Mouse (Mus musculus): ENCODE results near the gene Myh11. TPM values are rescaled to one million over a fixed set of nuclear protein-coding genes. Genes with fewer than 3 reads are reported as not detected.

Gene Myh11
- polyA plus RNA-seq, 1 experiment from 2014 or later, result 15.1 TPM

DNA sequence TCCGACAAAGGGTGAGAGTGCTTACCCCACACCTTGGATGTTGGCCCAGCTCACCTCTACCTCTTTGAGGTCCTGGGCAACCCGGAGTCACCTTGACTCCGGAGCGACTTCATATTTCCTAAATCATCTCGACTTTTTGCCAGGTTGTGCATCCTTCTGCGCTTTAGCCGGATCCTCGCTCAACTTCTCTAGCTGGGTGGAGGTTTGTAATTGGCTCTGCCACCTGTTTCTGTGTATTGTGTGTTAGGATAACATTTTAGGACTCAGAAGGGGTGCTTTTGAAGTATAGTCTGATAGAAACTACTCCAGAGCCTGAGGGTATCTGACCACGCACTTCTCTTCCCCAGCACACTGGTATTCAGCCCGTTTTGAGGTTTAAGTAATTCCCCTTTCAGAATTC lies 127.4 kb downstream of the Myh11 start:
- Histone ChIP-seq H3K27ac (ENCODE audit: low read length) (peak overlapping the region; percentile 89), H3K9me3 (ENCODE audit: low read length) (no peaks in the 10 kb centered on the region), H3K9ac (replicated peaks; ENCODE audit: low read depth) (peak overlapping the region; percentile 69), H3K27me3 (replicated peaks; ENCODE audit: insufficient read depth, low read length) (no peaks in the 10 kb centered on the region), H3K4me1 (ENCODE audit: insufficient read depth, low read depth, low read length) (peaks cover 8% of the 10 kb centered on the region; the same call in 1 of the 2 replicates), H3K4me3 (ENCODE audit: low read depth, low read length) (peak overlapping the region; percentile 62), H3K4me2 (replicated peaks; ENCODE audit: low read depth, low read length) (peak overlapping the region; percentile 74), H3K36me3 (ENCODE audit: insufficient read depth, low read length) (no peaks in the 10 kb centered on the region)
- ATAC-seq, result no peak
- TF ChIP-seq CTCF (IDR thresholded peaks at IDR 0.05), result no peak
- TF ChIP-seq EP300 (IDR thresholded peaks at IDR 0.05), result no peak
- WGBS, result 1% methylated on average over 10 of the region's 10 CpGs
- peak; percentile 40 for DNase-seq (ENCODE audit: low spot score)

GRCm38 (mm10) chr16:14162988-14163416 lies 128.2 kb downstream of the Myh11 start, which contains the start of the genes Nde1 and Marf1:
Gene Nde1, plus strand, starts transcription at chr16:14163275.
Gene Marf1, minus strand, starts transcription at chr16:14163351.
- DNase-seq (ENCODE audit: low spot score), result peak; percentile 97
- H3K4me3 ChIP-seq (ENCODE audit: low read depth, low read length), result peak within 1 kb of the TSS; percentile 62
- H3K36me3 ChIP-seq (ENCODE audit: insufficient read depth, low read length), result no peaks in the 10 kb centered on the region
- no peaks in the 10 kb centered on the region for H3K9me3 ChIP-seq (ENCODE audit: low read length)
- peak within 1 kb of the TSS; percentile 74 for H3K4me2 ChIP-seq (replicated peaks; ENCODE audit: low read depth, low read length)
- TF ChIP-seq CTCF (IDR thresholded peaks at IDR 0.05), result no peak
- TF ChIP-seq EP300 (IDR thresholded peaks at IDR 0.05), result no peak
- peak within 1 kb of the TSS; percentile 89 for H3K27ac ChIP-seq (ENCODE audit: low read length)
- peak; percentile 87 for ATAC-seq
- WGBS, result 1% methylated on average over 31 of the region's 43 CpGs
- H3K4me1 ChIP-seq (ENCODE audit: insufficient read depth, low read depth, low read length), result peaks cover 10% of the 10 kb centered on the region
- H3K27me3 ChIP-seq (replicated peaks; ENCODE audit: insufficient read depth, low read length), result no peaks in the 10 kb centered on the region
- H3K9ac ChIP-seq (replicated peaks; ENCODE audit: low read depth), result peak within 1 kb of the TSS; percentile 69

GRCm38 (mm10) chr16:14160941-14161340 lies 130.2 kb downstream of the Myh11 start:
- DNase-seq (ENCODE audit: low spot score) (no peak), ATAC-seq (no peak)
- Histone ChIP-seq H3K4me1 (ENCODE audit: insufficient read depth, low read depth, low read length) (peaks cover 19% of the 10 kb centered on the region), H3K4me2 (replicated peaks; ENCODE audit: low read depth, low read length) (no peak overlapping the region), H3K9ac (replicated peaks; ENCODE audit: low read depth) (no peak overlapping the region), H3K4me3 (ENCODE audit: low read depth, low read length) (no peak overlapping the region), H3K9me3 (ENCODE audit: low read length) (no peaks in the 10 kb centered on the region), H3K27ac (ENCODE audit: low read length) (no peak overlapping the region), H3K27me3 (replicated peaks; ENCODE audit: insufficient read depth, low read length) (no peaks in the 10 kb centered on the region), H3K36me3 (ENCODE audit: insufficient read depth, low read length) (no peaks in the 10 kb centered on the region)
- no peak for TF ChIP-seq CTCF (IDR thresholded peaks at IDR 0.05)
- no peak for TF ChIP-seq EP300 (IDR thresholded peaks at IDR 0.05)
- WGBS, result 82% methylated on average over 1 of the region's 1 CpGs

GRCm38 (mm10) chr16:14159746-14160131 lies 131.4 kb downstream of the Myh11 start:
- DNase-seq (ENCODE audit: low spot score), result peak; percentile 94
- Histone ChIP-seq H3K4me3 (ENCODE audit: low read depth, low read length) (peak overlapping the region; percentile 68), H3K9ac (replicated peaks; ENCODE audit: low read depth) (peak overlapping the region; percentile 75), H3K27me3 (replicated peaks; ENCODE audit: insufficient read depth, low read length) (no peaks in the 10 kb centered on the region), H3K4me1 (ENCODE audit: insufficient read depth, low read depth, low read length) (peaks cover 19% of the 10 kb centered on the region), H3K27ac (ENCODE audit: low read length) (peak overlapping the region; percentile 98), H3K4me2 (replicated peaks; ENCODE audit: low read depth, low read length) (peak overlapping the region; percentile 71), H3K36me3 (ENCODE audit: insufficient read depth, low read length) (no peaks in the 10 kb centered on the region), H3K9me3 (ENCODE audit: low read length) (no peaks in the 10 kb centered on the region)
- peak; percentile 13 for ATAC-seq
- TF ChIP-seq CTCF (IDR thresholded peaks at IDR 0.05) (peak; percentile 91), EP300 (IDR thresholded peaks at IDR 0.05) (no peak)
- under 1% methylated on average over 10 of the region's 10 CpGs for WGBS

- 4% methylated on average over 54 of the region's 58 CpGs for WGBS
- Histone ChIP-seq H3K9me3 (ENCODE audit: low read length) (no peaks in the 10 kb centered on the region), H3K4me2 (replicated peaks; ENCODE audit: low read depth, low read length) (peak overlapping the region; percentile 74), H3K36me3 (ENCODE audit: insufficient read depth, low read length) (no peaks in the 10 kb centered on the region), H3K4me1 (ENCODE audit: insufficient read depth, low read depth, low read length) (peaks cover 19% of the 10 kb centered on the region), H3K4me3 (ENCODE audit: low read depth, low read length) (peak overlapping the region; percentile 73), H3K27me3 (replicated peaks; ENCODE audit: insufficient read depth, low read length) (no peaks in the 10 kb centered on the region), H3K27ac (ENCODE audit: low read length) (peak overlapping the region; percentile 98), H3K9ac (replicated peaks; ENCODE audit: low read depth) (peak overlapping the region; percentile 75)
- TF ChIP-seq EP300 (IDR thresholded peaks at IDR 0.05) (no peak; the same call in 1 of the 2 replicates), CTCF (IDR thresholded peaks at IDR 0.05) (no peak)
- ATAC-seq, result peak; percentile 93
- DNase-seq (ENCODE audit: low spot score), result peak; percentile 100
Measured at GRCm38 (mm10) chr16:14158936-14159745, 132.0 kb downstream of the Myh11 start.

DNA sequence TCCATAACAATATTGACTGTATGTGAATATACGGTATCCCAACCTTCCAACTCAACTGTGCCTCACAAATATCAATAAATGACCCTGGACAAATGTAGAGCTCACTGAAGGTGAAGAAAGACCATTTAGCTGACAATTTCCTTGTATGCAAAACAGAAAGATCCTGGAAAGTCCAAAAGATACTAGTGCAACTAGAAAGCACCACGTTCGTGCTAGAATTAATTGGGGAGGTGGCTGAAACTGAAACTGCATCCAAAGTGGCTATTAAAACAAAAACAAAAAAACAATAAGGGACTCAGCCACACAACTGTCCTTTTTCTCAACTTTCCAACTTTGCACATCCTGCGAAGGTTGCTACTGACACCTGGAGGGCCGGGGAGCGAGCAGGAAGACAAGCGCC lies 132.6 kb downstream of the Myh11 start:
- DNase-seq (ENCODE audit: low spot score) (no peak), ATAC-seq (no peak)
- Histone ChIP-seq H3K4me3 (ENCODE audit: low read depth, low read length) (peak overlapping the region; percentile 73), H3K9ac (replicated peaks; ENCODE audit: low read depth) (peak overlapping the region; percentile 71), H3K4me1 (ENCODE audit: insufficient read depth, low read depth, low read length) (peaks cover 13% of the 10 kb centered on the region), H3K36me3 (ENCODE audit: insufficient read depth, low read length) (no peaks in the 10 kb centered on the region), H3K9me3 (ENCODE audit: low read length) (no peaks in the 10 kb centered on the region), H3K27me3 (replicated peaks; ENCODE audit: insufficient read depth, low read length) (no peaks in the 10 kb centered on the region), H3K4me2 (replicated peaks; ENCODE audit: low read depth, low read length) (peak overlapping the region; percentile 74), H3K27ac (ENCODE audit: low read length) (peak overlapping the region; percentile 91)
- 6% methylated on average over 7 of the region's 7 CpGs for WGBS
- TF ChIP-seq EP300 (IDR thresholded peaks at IDR 0.05) (no peak), CTCF (IDR thresholded peaks at IDR 0.05) (peak; percentile 24; the same call in 1 of the 2 replicates)
